Mouse (Mus musculus) urinary bladder, postnatal 25 days (tissue): ENCODE results near the gene Pax5.

Experiments used
- DNase-seq: peaks from one replicate; pipeline ENCODE4 v3.0.0; 2022; ENCODE audit warnings: low spot score

Gene Pax5

GRCm38 (mm10) chr4:44600875-44601274, 109.4 kb downstream of the Pax5 start:
- no peak for DNase-seq

- DNase-seq = no peak
Measured at GRCm38 (mm10) chr4:44597965-44598364, 112.3 kb downstream of the Pax5 start.

- DNase-seq = no peak
Measured at GRCm38 (mm10) chr4:44593091-44593490, 117.2 kb downstream of the Pax5 start.

GRCm38 (mm10) chr4:44582687-44583086, 127.6 kb downstream of the Pax5 start:
- DNase-seq = no peak

GRCm38 (mm10) chr4:44578591-44578990, 131.7 kb downstream of the Pax5 start:
- DNase-seq = no peak

GRCm38 (mm10) chr4:44577293-44577692, 133.0 kb downstream of the Pax5 start:
- DNase-seq = peak; percentile 38

- no peak for DNase-seq
Measured at GRCm38 (mm10) chr4:44576786-44577185, 133.5 kb downstream of the Pax5 start.

GRCm38 (mm10) chr4:44573017-44573416, 137.3 kb downstream of the Pax5 start:
- DNase-seq = no peak

- no peak for DNase-seq
Measured at GRCm38 (mm10) chr4:44572373-44572772, 137.9 kb downstream of the Pax5 start.

GRCm38 (mm10) chr4:44569138-44569537, 141.1 kb downstream of the Pax5 start:
- DNase-seq = no peak

- no peak for DNase-seq
Measured at GRCm38 (mm10) chr4:44568666-44569065, 141.6 kb downstream of the Pax5 start.

- no peak for DNase-seq
Measured at GRCm38 (mm10) chr4:44566401-44566800, 143.9 kb downstream of the Pax5 start.

GRCm38 (mm10) chr4:44565126-44566082, 144.9 kb downstream of the Pax5 start:
- no peak for DNase-seq

GRCm38 (mm10) chr4:44564602-44565001, 145.7 kb downstream of the Pax5 start:
- DNase-seq = peak; percentile 66

- DNase-seq = no peak
Measured at GRCm38 (mm10) chr4:44560956-44561355, 149.3 kb downstream of the Pax5 start.

- no peak for DNase-seq
Measured at GRCm38 (mm10) chr4:44558564-44558955, 151.7 kb downstream of the Pax5 start.

GRCm38 (mm10) chr4:44557815-44558563, 152.3 kb downstream of the Pax5 start:
- peak; percentile 29 for DNase-seq

- DNase-seq = no peak
Measured at GRCm38 (mm10) chr4:44556586-44557281, 153.6 kb downstream of the Pax5 start.

GRCm38 (mm10) chr4:44555576-44555975, 154.7 kb downstream of the Pax5 start:
- DNase-seq = no peak

- DNase-seq = no peak
Measured at GRCm38 (mm10) chr4:44551470-44551869, 158.8 kb downstream of the Pax5 start.

GRCm38 (mm10) chr4:44549029-44549428, 161.3 kb downstream of the Pax5 start:
- no peak for DNase-seq

- no peak for DNase-seq
Measured at GRCm38 (mm10) chr4:44545669-44546068, 164.6 kb downstream of the Pax5 start.
